Mouse (Mus musculus) CH12.LX (cell line): ENCODE measurements around the gene Pla2g4e. TPM values are rescaled to one million over a fixed set of nuclear protein-coding genes. Genes with fewer than 3 reads are reported as not detected.

Experiments used
- DNase-seq: peaks from one replicate; pipeline ENCODE4 v3.0.0-alpha.2; 2013; ENCODE audit errors: extremely low read depth
- H3K27ac ChIP-seq: 2 replicates; pipeline ENCODE4 v1.5.1; 2012; ENCODE audit warnings: low read depth, mild to moderate bottlenecking, control low read depth, moderate library complexity; ENCODE audit not compliant: insufficient read depth
- H3K27me3 ChIP-seq: replicated peaks from 2 replicates; pipeline ENCODE3; 2012; ENCODE audit warnings: inconsistent platforms
- H3K36me3 ChIP-seq, 2 experiments: replicated peaks in 1 of 2; 2 replicates each; pipeline versions ENCODE3 to v1.6.1; 2012; ENCODE audit warnings: inconsistent platforms in 1 of 2, low read length in 1 of 2, mild to moderate bottlenecking in 1 of 2, mixed read lengths in 1 of 2, moderate library complexity in 1 of 2; ENCODE audit not compliant: control insufficient read depth in 1 of 2, insufficient read depth in 1 of 2
- H3K4me1 ChIP-seq, 2 experiments: 2 replicates each; pipeline ENCODE4 v1.6.1; 2012; ENCODE audit warnings: inconsistent platforms in 1 of 2, moderate library complexity in 1 of 2; ENCODE audit not compliant: insufficient read depth in 2 of 2, control insufficient read depth in 1 of 2
- H3K4me2 ChIP-seq: 2 replicates; pipeline ENCODE4 v1.6.1; 2012; ENCODE audit warnings: low read depth, mild to moderate bottlenecking, control low read depth; ENCODE audit not compliant: poor library complexity, insufficient read depth, severe bottlenecking
- H3K4me3 ChIP-seq, 3 experiments: fragments of 150-350 bp in 1 of 3; sonication (generic) in 1 of 3; replicated peaks in 1 of 3; 2 replicates each; pipeline versions ENCODE3 to v1.5.1; 2011 to 2012; ENCODE audit warnings: low read depth in 2 of 3, low read length in 2 of 3, mild to moderate bottlenecking in 2 of 3, moderate library complexity in 2 of 3, control low read depth in 1 of 3, improper control_type of control experiment in 1 of 3, inconsistent platforms in 1 of 3, mixed read lengths in 1 of 3; ENCODE audit not compliant: poor library complexity in 1 of 3
- H3K79me2 ChIP-seq: replicated peaks from 2 replicates; pipeline ENCODE4 v1.6.1; 2012; ENCODE audit warnings: mild to moderate bottlenecking, moderate library complexity; ENCODE audit not compliant: control insufficient read depth, poor library complexity, insufficient read depth, severe bottlenecking; ENCODE audit errors: extremely low read depth
- H3K9ac ChIP-seq: 2 replicates; pipeline ENCODE4 v1.6.1; 2012; ENCODE audit warnings: low read depth, mild to moderate bottlenecking, control low read depth, moderate library complexity; ENCODE audit not compliant: insufficient read depth
- H3K9me3 ChIP-seq: replicated peaks from 2 replicates; pipeline ENCODE3; 2012; ENCODE audit warnings: low read length, inconsistent platforms, mixed read lengths
- CHD2 ChIP-seq: IDR thresholded peaks from 2 replicates; pipeline ENCODE4 v1.6.1; 2011; ENCODE audit warnings: low read length, improper control_type of control experiment
- CTCF ChIP-seq, 2 experiments: IDR thresholded peaks in 1 of 2; conservative IDR thresholded peaks in 1 of 2; 2 replicates each; pipeline ENCODE4 v1.5.1; 2011 to 2012; ENCODE audit warnings: low read depth in 2 of 2, low read length in 2 of 2, improper control_type of control experiment in 1 of 2, inconsistent platforms in 1 of 2, mild to moderate bottlenecking in 1 of 2, moderate library complexity in 1 of 2
- ELF1 ChIP-seq: IDR thresholded peaks from 2 replicates; pipeline ENCODE4 v1.6.1; 2014; ENCODE audit warnings: low read depth, mild to moderate bottlenecking, inconsistent platforms, low read length, improper control_type of control experiment
- GABPA ChIP-seq: IDR thresholded peaks from 2 replicates; pipeline ENCODE4 v1.6.1; 2012; ENCODE audit warnings: low read depth, low read length, improper control_type of control experiment, inconsistent platforms; ENCODE audit not compliant: insufficient replicate concordance
- MAZ ChIP-seq: IDR thresholded peaks from 2 replicates; pipeline ENCODE4 v1.6.1; 2012; ENCODE audit warnings: low read depth, mild to moderate bottlenecking, inconsistent platforms, low read length, improper control_type of control experiment, moderate library complexity
- MEF2A ChIP-seq: IDR thresholded peaks from 2 replicates; pipeline ENCODE4 v1.6.1; 2014; ENCODE audit warnings: low read depth, mild to moderate bottlenecking, inconsistent platforms, low read length, improper control_type of control experiment, borderline replicate concordance
- MXI1 ChIP-seq: IDR thresholded peaks from 2 replicates; pipeline ENCODE4 v1.6.1; 2011; ENCODE audit warnings: mild to moderate bottlenecking, low read depth, low read length, improper control_type of control experiment
- POLR2A ChIP-seq: IDR thresholded peaks from 2 replicates; pipeline ENCODE4 v1.6.1; 2011; ENCODE audit warnings: low read depth, mild to moderate bottlenecking, improper control_type of control experiment, low read length
- RAD21 ChIP-seq: IDR thresholded peaks from 2 replicates; pipeline ENCODE4 v1.6.1; 2011; ENCODE audit warnings: low read depth, mild to moderate bottlenecking, low read length, improper control_type of control experiment, moderate library complexity
- RCOR1 ChIP-seq: conservative IDR thresholded peaks from 2 replicates; pipeline ENCODE4 v1.6.1; 2012; ENCODE audit warnings: low read depth, mild to moderate bottlenecking, inconsistent platforms, low read length, improper control_type of control experiment
- SIN3A ChIP-seq: IDR thresholded peaks from 2 replicates; pipeline ENCODE4 v1.6.1; 2012; ENCODE audit warnings: low read length, improper control_type of control experiment, inconsistent platforms
- SMC3 ChIP-seq: IDR thresholded peaks from 2 replicates; pipeline ENCODE4 v1.6.1; 2011; ENCODE audit warnings: low read depth, low read length, improper control_type of control experiment
- TCF12 ChIP-seq: IDR thresholded peaks from 2 replicates; pipeline ENCODE4 v1.6.1; 2014; ENCODE audit warnings: low read depth, mild to moderate bottlenecking, inconsistent platforms, low read length, improper control_type of control experiment
- UBTF ChIP-seq: IDR thresholded peaks from 2 replicates; pipeline ENCODE4 v1.6.1; 2012; ENCODE audit warnings: low read depth, mild to moderate bottlenecking, inconsistent platforms, low read length, improper control_type of control experiment, moderate library complexity
- USF2 ChIP-seq: conservative IDR thresholded peaks from 2 replicates; pipeline ENCODE4 v1.6.1; 2011; ENCODE audit warnings: low read depth, low read length, improper control_type of control experiment
- ZC3H11A ChIP-seq: IDR thresholded peaks from 2 replicates; pipeline ENCODE4 v1.6.1; 2012; ENCODE audit warnings: low read depth, mild to moderate bottlenecking, inconsistent platforms, low read length, improper control_type of control experiment
- ZKSCAN1 ChIP-seq: IDR thresholded peaks from 2 replicates; pipeline ENCODE4 v1.6.1; 2012; ENCODE audit warnings: low read depth, inconsistent platforms, low read length, improper control_type of control experiment, borderline replicate concordance
- ZNF384 ChIP-seq: IDR thresholded peaks from 2 replicates; pipeline ENCODE4 v1.6.1; 2012; ENCODE audit warnings: low read depth, low read length, improper control_type of control experiment, inconsistent platforms
- dilution Hi-C: fragments of 300-500 bp; cut with MboI; formaldehyde crosslinking; loops from 2 replicates; pipeline ENCODE4 v1.14.3; 2020; ENCODE audit warnings: low sequenced_read_pairs; ENCODE audit not compliant: extremely low pct_unique_long_range_greater_than_20kb, extremely low pct_ligation_motif_present
- in situ Hi-C: fragments of 300-500 bp; cut with MboI; formaldehyde crosslinking; loops from 3 replicates; pipeline ENCODE4 v1.14.3; 2019; ENCODE audit warnings: low sequenced_read_pairs, low pct_ligation_motif_present, low pct_unique_long_range_greater_than_20kb, mixed read lengths
- polyA plus RNA-seq: library from polyadenylated mRNA; unstranded; fragments of >175 nt; gene quantifications from 2 replicates; pipeline ENCODE4 v1.2.1, GENCODE M21; 2012; ENCODE audit warnings: low read depth; ENCODE audit not compliant: insufficient read length
- total RNA-seq, 2 experiments: library from RNA; depleted of rRNA; stranded (reverse); fragments of 300-350 nt in 1 of 2; fragments of >200 nt in 1 of 2; gene quantifications; 2 replicates each; pipeline ENCODE4 v1.2.3; 2012 to 2014

Pla2g4e gene
- total and polyA plus RNA-seq, 3 experiments = not detected

- Histone ChIP-seq H3K4me1 (no peaks in the 10 kb centered on the region), H3K9ac (no peak overlapping the region), H3K9me3 (peaks cover 7% of the 10 kb centered on the region), H3K36me3 (no peaks in the 10 kb centered on the region), H3K4me2 (no peak overlapping the region), H3K79me2 (no peaks in the 10 kb centered on the region), H3K4me3 (no peak overlapping the region), H3K27me3 (peaks cover 3% of the 10 kb centered on the region), H3K27ac (no peak overlapping the region)
- no peak for DNase-seq
- dilution Hi-C loops (no loop called here), in situ Hi-C loops (loop anchor here (5.0 kb wide), 1 partner anchor 91 kb away; no protein-coding TSS in a partner anchor)
- TF ChIP-seq UBTF (no peak), CTCF (conservative IDR thresholded peaks at IDR 0.05 in 1 of 2, IDR thresholded peaks at IDR 0.05 in 1 of 2; ENCODE audit: low read depth in 2 of 2, low read length in 2 of 2) (peak in 1 of 2 experiments; percentile 31; a peak in 2 of 4 replicates)
- TF ChIP-seq, all 38 proteins: peak for 1
Observed at GRCm38 (mm10) chr2:120268635-120269034, 23.5 kb upstream of the Pla2g4e start.

DNA sequence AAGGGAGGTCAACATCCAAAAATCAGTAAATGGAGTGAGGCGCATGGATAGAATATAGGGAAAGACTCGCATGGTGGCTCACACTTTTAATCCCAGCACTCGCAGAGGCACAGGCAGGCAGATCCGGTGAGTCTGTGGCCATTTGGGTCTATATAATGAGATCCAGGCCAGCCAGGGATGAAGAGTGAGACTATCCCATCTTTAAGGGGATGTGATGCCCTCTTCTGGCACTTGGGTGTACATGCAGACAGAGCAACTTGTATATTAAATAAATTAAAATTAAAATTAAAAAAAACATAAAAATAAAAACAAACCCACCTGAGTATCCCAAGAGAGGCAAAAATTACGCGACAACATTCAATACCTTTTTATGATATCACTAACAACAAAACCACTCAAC lies 20.4 kb upstream of the Pla2g4e start:
- in situ Hi-C loops = loop anchor here (5.0 kb wide), 1 partner anchor 88 kb away; no protein-coding TSS in a partner anchor
- H3K9me3 ChIP-seq = peaks cover 7% of the 10 kb centered on the region
- no peaks in the 10 kb centered on the region for H3K36me3 ChIP-seq
- peaks cover 5 to 15% of the 10 kb centered on the region in 2 experiments; a peak in 3 of 4 replicates for H3K4me1 ChIP-seq
- no peak overlapping the region for H3K27ac ChIP-seq
- DNase-seq = no peak
- no peak overlapping the region for H3K4me3 ChIP-seq
- peaks cover 1% of the 10 kb centered on the region for H3K27me3 ChIP-seq
- H3K9ac ChIP-seq = no peak overlapping the region
- dilution Hi-C loops = no loop called here
- no peak overlapping the region for H3K4me2 ChIP-seq
- H3K79me2 ChIP-seq = no peaks in the 10 kb centered on the region
- no peak for TF ChIP-seq ZKSCAN1
- no peak for TF ChIP-seq USF2
- no peak for TF ChIP-seq CHD2
- TF ChIP-seq POLR2A = no peak
- TF ChIP-seq RCOR1 = no peak
- TF ChIP-seq MAZ = no peak
- peak in 1 of 2 experiments; percentile 42; a peak in 2 of 4 replicates for TF ChIP-seq CTCF (conservative IDR thresholded peaks at IDR 0.05 in 1 of 2, IDR thresholded peaks at IDR 0.05 in 1 of 2; ENCODE audit: low read depth in 2 of 2, low read length in 2 of 2)
- 0 out of 2 replicates have a peak, but pooled peaks have one; percentile 7 for TF ChIP-seq SMC3
- no peak for TF ChIP-seq UBTF
- TF ChIP-seq ELF1 = no peak
- no peak for TF ChIP-seq MXI1
- TF ChIP-seq RAD21 = peak; percentile 23; the same call in 1 of the 2 replicates
- TF ChIP-seq ZC3H11A = no peak
- no peak for TF ChIP-seq SIN3A
- TF ChIP-seq ZNF384 = no peak
- no peak for TF ChIP-seq GABPA
- no peak for TF ChIP-seq MEF2A
- TF ChIP-seq TCF12 = no peak
